Mouse (Mus musculus) liver, embryonic 11.5 days (tissue): ENCODE data around the gene Gins2. TPM values are rescaled to one million over a fixed set of nuclear protein-coding genes. Genes with fewer than 3 reads are reported as not detected.

Experiments
- ATAC-seq: fragments of 200-750 bp; cut with Nextera tagmentation; replicated peaks from 2 replicates; pipeline ENCODE4 v1.8.0; 2017; ENCODE audit warnings: moderate number of reproducible peaks, mild to moderate bottlenecking, moderate TSS enrichment, moderate library complexity; ENCODE audit not compliant: low FRiP score
- DNase-seq: peaks from one replicate; pipeline ENCODE4 v3.0.0-alpha.2; 2017; ENCODE audit warnings: low spot score
- H3K27ac ChIP-seq: fragments of 300-500 bp; sonication (generic); 2 replicates; pipeline ENCODE4 v1.5.1; 2014; ENCODE audit warnings: mild to moderate bottlenecking, low read depth, low read length, control low read depth
- H3K27me3 ChIP-seq: fragments of 300-500 bp; sonication (generic); replicated peaks from 2 replicates; pipeline ENCODE4 v1.6.1; 2014; ENCODE audit warnings: low read length, mixed read lengths; ENCODE audit not compliant: control insufficient read depth, insufficient read depth
- H3K36me3 ChIP-seq: fragments of 300-500 bp; sonication (generic); 2 replicates; pipeline ENCODE4 v1.6.1; 2014; ENCODE audit warnings: mild to moderate bottlenecking, low read length, moderate library complexity, mixed read lengths; ENCODE audit not compliant: control insufficient read depth, insufficient read depth
- H3K4me1 ChIP-seq: fragments of 300-500 bp; sonication (generic); replicated peaks from 2 replicates; pipeline ENCODE4 v1.6.1; 2014; ENCODE audit warnings: low read length, mixed read lengths; ENCODE audit not compliant: control insufficient read depth, insufficient read depth
- H3K4me2 ChIP-seq: fragments of 300-500 bp; sonication (generic); 2 replicates; pipeline ENCODE4 v1.6.1; 2014; ENCODE audit warnings: mild to moderate bottlenecking, control low read depth, moderate library complexity
- H3K4me3 ChIP-seq: fragments of 300-500 bp; sonication (generic); 2 replicates; pipeline ENCODE4 v1.5.1; 2014; ENCODE audit warnings: low read depth, low read length, control low read depth
- H3K9ac ChIP-seq: fragments of 300-500 bp; sonication (generic); 2 replicates; pipeline ENCODE4 v1.6.1; 2014; ENCODE audit warnings: low read depth, low read length, control low read depth
- H3K9me3 ChIP-seq: fragments of 300-500 bp; sonication (generic); 2 replicates; pipeline ENCODE4 v1.6.1; 2016; ENCODE audit warnings: low read length, inconsistent platforms, mixed read lengths; ENCODE audit not compliant: control insufficient read depth
- WGBS: fragments of 180-500 bp; shearing (Covaris S2); extraction: QIAGEN DNeasy Blood & Tissue Kit; methylation state at CpG from one replicate; pipeline ENCODE4 v1.1.7; 2014; 5-methylcytosine and 5-hydroxymethylcytosine counted together
- polyA plus RNA-seq: library from polyadenylated mRNA; unstranded; fragments of >200 nt; fragmentation: Nextera tagmentation; extraction: Ambion mirVana; gene quantifications from 2 replicates; pipeline ENCODE4 v1.2.1, GENCODE M21; 2014

Gins2 gene
- polyA plus RNA-seq, 1 experiment from 2014 or later: 125 TPM

DNA sequence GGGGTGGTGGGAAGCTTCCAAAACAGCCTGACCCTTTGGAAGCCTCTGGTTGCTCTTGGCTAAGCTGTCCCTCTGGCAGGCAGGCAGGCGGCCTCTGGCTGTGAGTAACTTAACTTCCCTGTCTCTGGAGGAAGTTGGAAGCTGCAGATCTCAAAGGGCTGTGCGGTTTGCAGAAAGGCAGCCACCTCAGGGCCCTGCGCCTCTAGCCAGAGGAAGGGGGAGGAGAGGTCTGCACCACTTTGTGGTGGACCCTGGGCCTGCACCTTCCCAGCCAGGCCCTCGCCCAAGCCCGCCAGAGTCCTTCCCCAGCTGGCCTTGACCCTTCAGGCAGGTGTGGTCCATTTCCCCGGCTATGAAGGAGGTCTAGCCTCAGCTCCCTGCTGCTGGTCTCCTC, 49.7 kb downstream of the Gins2 start:
- DNase-seq (no peak), ATAC-seq (no peak)
- peak overlapping the region; percentile 93 for H3K27ac ChIP-seq
- H3K9ac ChIP-seq: peak overlapping the region; percentile 89
- no peaks in the 10 kb centered on the region for H3K36me3 ChIP-seq
- peak overlapping the region; percentile 100 for H3K4me2 ChIP-seq
- H3K27me3 ChIP-seq: no peaks in the 10 kb centered on the region
- H3K4me1 ChIP-seq: peaks cover 87% of the 10 kb centered on the region
- no peaks in the 10 kb centered on the region for H3K9me3 ChIP-seq
- peak overlapping the region; percentile 81 for H3K4me3 ChIP-seq
- 12% methylated on average over 6 of the region's 6 CpGs for WGBS

DNA sequence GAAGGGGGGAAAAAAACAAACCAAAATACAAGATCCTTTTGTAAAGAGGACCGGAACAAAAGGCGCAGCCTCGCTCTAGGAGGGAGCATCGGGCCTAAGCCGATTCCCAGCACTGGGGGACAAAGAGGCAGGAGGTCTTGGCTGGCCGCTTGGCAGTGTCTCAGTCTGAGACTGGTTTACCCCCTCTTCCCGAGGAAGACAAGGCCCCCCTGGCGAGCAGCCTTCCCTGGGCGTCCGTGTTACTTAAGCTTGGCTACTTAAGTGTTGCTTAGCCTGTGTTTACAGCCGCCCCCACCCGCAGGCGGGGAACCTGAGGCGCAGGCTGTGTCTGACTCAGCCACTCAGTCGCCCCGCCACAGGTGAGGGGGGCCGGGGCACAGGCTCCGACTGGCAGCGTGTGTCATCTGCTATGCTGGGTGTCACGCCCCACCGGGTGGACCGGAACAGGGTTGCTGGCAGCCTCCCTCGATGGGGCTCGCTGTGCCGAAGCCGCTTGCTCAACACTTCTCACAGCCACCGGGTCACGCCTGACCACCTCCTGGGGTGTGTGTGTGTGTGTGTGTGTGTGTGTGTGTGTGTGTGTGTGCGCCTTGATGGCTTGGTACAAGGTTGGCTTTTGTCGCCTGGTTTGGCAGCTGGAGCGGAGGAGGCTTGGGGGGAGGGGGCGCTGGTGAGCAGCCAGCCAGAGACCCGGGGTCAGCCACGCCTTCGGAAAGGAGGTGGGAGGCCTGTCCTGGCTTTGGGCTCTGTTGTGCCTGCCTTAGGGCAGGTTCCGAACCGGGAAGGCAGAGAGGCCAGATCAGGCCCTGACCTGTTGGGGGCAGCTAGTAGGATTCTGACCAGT, 50.5 kb downstream of the Gins2 start:
- H3K27ac ChIP-seq: peak overlapping the region; percentile 93
- DNase-seq (peak; percentile 74), ATAC-seq (0 out of 2 replicates have a peak, but pooled peaks have one; percentile 2)
- no peaks in the 10 kb centered on the region for H3K9me3 ChIP-seq
- peak overlapping the region; percentile 100 for H3K4me2 ChIP-seq
- H3K4me1 ChIP-seq: peaks cover 88% of the 10 kb centered on the region
- H3K9ac ChIP-seq: peak overlapping the region; percentile 89
- peak overlapping the region; percentile 81 for H3K4me3 ChIP-seq
- WGBS: 2% methylated on average over 37 of the region's 37 CpGs
- no peaks in the 10 kb centered on the region for H3K27me3 ChIP-seq
- no peaks in the 10 kb centered on the region for H3K36me3 ChIP-seq

GRCm38 (mm10) chr8:120537818-120538396, 51.2 kb downstream of the Gins2 start:
- ATAC-seq (no peak), DNase-seq (peak; percentile 72)
- no peaks in the 10 kb centered on the region for H3K9me3 ChIP-seq
- under 1% methylated on average over 33 of the region's 46 CpGs for WGBS
- H3K9ac ChIP-seq: peak overlapping the region; percentile 89
- H3K27me3 ChIP-seq: no peaks in the 10 kb centered on the region
- H3K4me3 ChIP-seq: peak overlapping the region; percentile 81
- H3K4me1 ChIP-seq: peaks cover 88% of the 10 kb centered on the region
- H3K4me2 ChIP-seq: peak overlapping the region; percentile 100
- H3K27ac ChIP-seq: peak overlapping the region; percentile 93
- no peaks in the 10 kb centered on the region for H3K36me3 ChIP-seq

DNA sequence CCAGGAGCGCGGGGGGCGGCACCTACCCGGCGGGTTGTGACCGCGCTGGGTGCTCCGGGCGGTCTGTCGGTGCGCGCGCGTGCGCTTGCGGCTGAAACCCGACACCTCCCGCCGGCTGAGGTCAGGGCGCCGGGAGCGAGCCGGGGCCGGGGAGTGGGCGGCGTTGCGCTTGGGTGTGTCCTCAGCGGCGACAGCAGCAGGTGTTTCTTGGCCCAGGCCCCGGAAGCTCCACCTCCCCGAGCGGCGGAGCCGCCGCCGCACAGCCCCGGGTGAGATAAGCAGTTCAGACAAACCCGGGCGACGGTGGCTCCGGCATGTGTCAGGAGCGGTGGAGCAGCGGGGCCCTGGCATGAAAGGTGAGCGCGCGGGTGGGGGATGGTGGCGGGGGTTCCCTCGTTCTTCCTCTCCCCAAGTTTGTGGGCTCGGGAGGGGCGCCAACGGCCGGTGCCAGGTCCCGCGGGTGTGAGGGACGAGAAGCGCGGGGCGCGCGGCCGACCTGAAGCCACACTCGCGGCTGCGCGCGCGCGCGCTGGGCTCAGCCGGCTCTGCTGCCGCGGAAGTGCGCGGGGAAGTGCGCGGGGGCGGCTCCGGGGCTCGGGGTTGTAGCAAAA, 51.8 kb downstream of the Gins2 start:
- Histone ChIP-seq H3K9me3 (no peaks in the 10 kb centered on the region), H3K27ac (peak overlapping the region; percentile 93), H3K4me1 (peaks cover 88% of the 10 kb centered on the region), H3K27me3 (no peaks in the 10 kb centered on the region), H3K4me2 (peak overlapping the region; percentile 100), H3K36me3 (no peaks in the 10 kb centered on the region), H3K4me3 (peak overlapping the region; percentile 81), H3K9ac (peak overlapping the region; percentile 89)
- WGBS: under 1% methylated on average over 79 of the region's 79 CpGs
- DNase-seq (peak; percentile 92), ATAC-seq (peak; percentile 77)

DNA sequence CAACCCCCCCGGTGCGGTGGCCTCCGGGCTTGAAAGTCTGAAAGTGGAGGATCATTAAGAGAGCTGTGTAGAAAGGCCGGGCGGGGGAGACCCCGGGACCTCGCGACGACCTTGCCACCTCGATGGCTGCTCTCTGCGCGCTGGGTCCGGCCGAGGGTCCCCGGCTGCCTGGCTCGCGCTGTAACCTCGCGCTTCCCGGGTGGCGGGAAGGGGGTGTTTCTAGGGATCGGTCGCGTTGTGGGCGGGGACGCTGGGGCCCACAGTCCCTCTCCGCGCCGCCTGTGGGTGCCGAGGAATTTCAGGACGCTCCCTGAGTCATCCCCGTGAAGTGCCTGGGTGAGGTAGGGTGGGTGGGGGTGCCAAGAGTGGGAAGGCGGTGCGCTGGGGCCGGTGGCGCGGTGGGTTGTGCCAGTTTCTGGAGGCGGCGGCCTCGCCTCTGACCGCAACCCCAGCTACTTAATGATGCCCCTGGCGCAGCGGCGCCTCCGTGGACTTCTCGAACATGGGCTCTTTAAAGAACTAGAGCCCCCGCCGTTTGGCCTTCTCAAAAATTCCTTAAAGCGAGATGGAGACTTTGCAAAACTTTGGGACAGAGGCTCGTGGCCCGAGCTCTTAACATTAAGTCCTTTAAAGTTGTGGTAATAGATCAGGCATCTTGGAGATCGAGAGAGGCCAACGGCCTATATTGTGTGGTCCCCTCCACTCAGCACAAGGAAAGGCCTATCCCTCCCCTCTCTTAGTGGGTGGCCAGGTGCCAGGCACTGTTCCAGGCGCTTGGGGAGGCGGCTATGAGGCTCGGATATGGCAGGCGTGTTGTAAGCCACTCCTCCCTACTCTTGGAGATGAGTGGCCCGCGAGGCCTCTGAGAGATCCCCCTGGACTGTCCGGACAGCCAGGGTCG, 52.5 kb downstream of the Gins2 start:
- ATAC-seq (peak; percentile 33), DNase-seq (no peak)
- Histone ChIP-seq H3K4me2 (peak overlapping the region; percentile 100), H3K4me1 (peaks cover 88% of the 10 kb centered on the region), H3K4me3 (peak overlapping the region; percentile 81), H3K9me3 (no peaks in the 10 kb centered on the region), H3K36me3 (no peaks in the 10 kb centered on the region), H3K9ac (peak overlapping the region; percentile 89), H3K27me3 (no peaks in the 10 kb centered on the region), H3K27ac (peak overlapping the region; percentile 93)
- WGBS: under 1% methylated on average over 58 of the region's 61 CpGs

- Histone ChIP-seq H3K4me2 (peak overlapping the region; percentile 100), H3K4me3 (peak overlapping the region; percentile 81), H3K27ac (peak overlapping the region; percentile 93), H3K27me3 (no peaks in the 10 kb centered on the region), H3K36me3 (no peaks in the 10 kb centered on the region), H3K9ac (peak overlapping the region; percentile 89), H3K9me3 (no peaks in the 10 kb centered on the region), H3K4me1 (peaks cover 88% of the 10 kb centered on the region)
- DNase-seq (peak; percentile 73), ATAC-seq (no peak)
- under 1% methylated on average over 68 of the region's 79 CpGs for WGBS
These were observed 53.4 kb downstream of the Gins2 start for GRCm38 (mm10) chr8:120535452-120536305.

DNA sequence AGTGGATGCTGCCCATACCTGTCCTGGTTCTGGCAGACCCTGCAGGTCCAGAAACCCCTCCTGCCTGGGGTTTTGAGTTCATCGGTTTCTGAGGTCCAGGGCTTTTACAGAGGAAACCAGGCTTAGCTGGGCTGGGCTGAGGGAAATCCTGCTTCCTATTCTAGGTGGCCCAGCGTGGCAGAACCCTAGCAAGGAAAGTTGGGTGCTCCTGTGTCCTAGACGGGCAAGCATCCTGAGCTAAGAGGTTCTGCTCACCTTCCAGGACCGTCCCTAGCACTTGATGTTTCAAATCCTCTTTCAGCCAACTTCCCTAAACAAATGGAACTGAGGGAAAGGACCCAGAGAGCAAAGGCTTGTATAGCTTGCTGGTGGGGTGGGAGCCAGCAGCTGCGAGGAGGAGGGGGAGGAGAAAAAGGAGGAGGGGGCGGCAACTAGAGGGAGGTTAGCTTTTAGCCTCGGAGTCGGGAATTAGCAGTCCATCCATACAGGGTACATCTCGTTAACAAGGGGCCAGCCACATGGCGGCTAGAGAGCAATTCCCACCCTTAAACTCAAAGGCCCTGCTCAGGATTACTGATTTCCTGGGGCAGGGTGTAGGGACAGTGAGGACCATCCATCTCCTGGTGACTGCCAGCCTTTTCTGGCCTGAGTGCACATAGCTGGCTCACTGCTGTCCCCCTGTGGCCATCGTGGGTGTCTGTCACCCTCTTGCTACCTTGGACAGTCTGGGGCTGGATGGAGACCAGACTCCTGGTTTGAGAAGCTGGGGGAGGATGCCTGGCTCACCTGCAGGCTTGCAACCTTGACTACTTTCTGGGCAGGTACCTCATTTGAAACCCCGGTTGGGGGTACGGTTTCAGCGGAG, 54.4 kb downstream of the Gins2 start:
- Histone ChIP-seq H3K27me3 (no peaks in the 10 kb centered on the region), H3K36me3 (no peaks in the 10 kb centered on the region), H3K4me1 (peaks cover 85% of the 10 kb centered on the region), H3K4me2 (peak overlapping the region; percentile 100), H3K4me3 (peak overlapping the region; percentile 81), H3K9me3 (no peaks in the 10 kb centered on the region), H3K27ac (no peak overlapping the region; the same call in 1 of the 2 replicates), H3K9ac (no peak overlapping the region)
- peak; percentile 66 for ATAC-seq
- DNase-seq: peak; percentile 83
- WGBS: 16% methylated on average over 14 of the region's 14 CpGs
